In the genomic region with DNA sequence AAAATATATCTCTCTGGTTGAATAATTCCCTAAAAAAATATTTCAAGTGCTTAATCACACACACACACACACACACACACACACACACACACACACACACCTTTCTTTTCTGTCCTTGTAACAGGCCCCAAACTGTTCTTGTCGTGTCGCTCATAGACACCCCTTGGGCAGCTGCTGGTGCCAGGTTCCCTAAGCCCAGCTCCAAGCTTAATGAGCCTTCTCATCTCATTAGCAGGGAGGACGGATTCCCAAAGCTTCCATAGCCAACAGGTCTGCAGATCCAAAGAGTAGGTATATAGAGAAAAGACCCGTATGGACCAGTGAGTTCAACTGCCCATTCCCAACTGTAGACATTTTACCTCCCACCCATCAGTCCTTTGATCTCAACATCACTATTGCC, we compare ENCODE assay signal across 33 mouse cellular contexts.
"Had no signal": no experiment of that assay in that cellular context is flagged by ENCODE, and none has a peak within 500 bp of the region (broad histone marks: within the 10 kb centered on the region; RNA-seq: fewer than 3 reads in every experiment).

No protein-coding gene starts in this region.

- H3K9me3 ChIP-seq: limb, embryonic 10.5 days; limb, embryonic 12.5 days; limb, embryonic 13.5 days; limb, embryonic 15.5 days; liver, embryonic 12.5 days; liver, embryonic 13.5 days; liver, embryonic 15.5 days; lung, embryonic 15.5 days; megakaryocyte, embryonic 14.5 days; midbrain, embryonic 10.5 days; midbrain, embryonic 12.5 days; midbrain, embryonic 13.5 days; midbrain, embryonic 15.5 days; neural tube, embryonic 12.5 days; neural tube, embryonic 13.5 days had no signal

- H3K4me3 ChIP-seq: limb, embryonic 10.5 days; limb, embryonic 12.5 days; limb, embryonic 13.5 days; limb, embryonic 15.5 days; liver, embryonic 12.5 days; liver, embryonic 13.5 days; liver, embryonic 15.5 days; lung, embryonic 15.5 days; megakaryocyte, embryonic 14.5 days; midbrain, embryonic 10.5 days; midbrain, embryonic 12.5 days; midbrain, embryonic 13.5 days; midbrain, embryonic 15.5 days; myocyte; neural tube, embryonic 12.5 days; neural tube, embryonic 13.5 days had no signal

- H3K4me1 ChIP-seq: liver, embryonic 12.5 days; liver, embryonic 13.5 days; liver, embryonic 15.5 days; megakaryocyte, embryonic 14.5 days had no signal

- H3K27ac ChIP-seq: limb, embryonic 10.5 days; limb, embryonic 12.5 days; limb, embryonic 13.5 days; limb, embryonic 15.5 days; liver, embryonic 12.5 days; liver, embryonic 13.5 days; liver, embryonic 14.5 days; liver, embryonic 15.5 days; lung, embryonic 15.5 days; macrophage; midbrain, embryonic 10.5 days; midbrain, embryonic 12.5 days; midbrain, embryonic 13.5 days; midbrain, embryonic 15.5 days; neural tube, embryonic 12.5 days; neural tube, embryonic 13.5 days had no signal

- H3K27me3 ChIP-seq: limb, embryonic 12.5 days; limb, embryonic 13.5 days; limb, embryonic 15.5 days; liver, embryonic 12.5 days; liver, embryonic 13.5 days; liver, embryonic 15.5 days; lung, embryonic 15.5 days; midbrain, embryonic 12.5 days; midbrain, embryonic 13.5 days; midbrain, embryonic 15.5 days; neural tube, embryonic 12.5 days; neural tube, embryonic 13.5 days had no signal

- H3K4me2 ChIP-seq: limb, embryonic 12.5 days; limb, embryonic 13.5 days; limb, embryonic 15.5 days; liver, embryonic 11.5 days; liver, embryonic 12.5 days; liver, embryonic 13.5 days; liver, embryonic 15.5 days; lung, embryonic 14.5 days; lung, embryonic 15.5 days; midbrain, embryonic 11.5 days; midbrain, embryonic 12.5 days; midbrain, embryonic 13.5 days; midbrain, embryonic 15.5 days; neural tube, embryonic 12.5 days; neural tube, embryonic 13.5 days had no signal

- DNase-seq: left cerebral cortex, postnatal 4 days; liver; liver, embryonic 13.5 days; liver, postnatal 0 days; lung, adult 18-20 months; lung, adult 2 months; lung, embryonic 14.5 days; lung, postnatal 10 days; lung, postnatal 14 days; lung, postnatal 36 days; lung, postnatal 4 days; midbrain, embryonic 14.5 days had no signal

- H3K9ac ChIP-seq: limb, embryonic 12.5 days; limb, embryonic 13.5 days; limb, embryonic 15.5 days; liver, embryonic 12.5 days; liver, embryonic 13.5 days; liver, embryonic 14.5 days; liver, embryonic 15.5 days; liver, postnatal 0 days; lung, embryonic 14.5 days; lung, embryonic 15.5 days; midbrain, embryonic 12.5 days; midbrain, embryonic 13.5 days; midbrain, embryonic 15.5 days; neural tube, embryonic 12.5 days; neural tube, embryonic 13.5 days had no signal

- H3K36me3 ChIP-seq: limb, embryonic 15.5 days; liver, embryonic 12.5 days; liver, embryonic 13.5 days; liver, embryonic 15.5 days; lung, embryonic 15.5 days; midbrain, embryonic 12.5 days; midbrain, embryonic 15.5 days; neural tube, embryonic 12.5 days had no signal

- ATAC-seq: liver, embryonic 12.5 days; liver, postnatal 0 days; lung, postnatal 0 days; midbrain, embryonic 13.5 days; midbrain, embryonic 15.5 days; midbrain, embryonic 16.5 days had no signal
